Mouse (Mus musculus) liver, embryonic 18 days (tissue): ENCODE results near the gene Htr7. TPM values are rescaled to one million over a fixed set of nuclear protein-coding genes. Genes with fewer than 3 reads are reported as not detected.

Source experiments
- polyA plus RNA-seq: library from polyadenylated mRNA; depleted of rRNA; stranded (reverse); fragments of >200 nt; gene quantifications from 2 replicates; pipeline ENCODE4 v1.2.3, GENCODE M21; 2012; rRNA removed

Gene Htr7
- polyA plus RNA-seq = 0.01 TPM in 2 replicates

GRCm38 (mm10) chr19:36057231-36057811 lies at the start of gene Htr7:
Gene Htr7 (minus strand): TSS chr19:36057507.

GRCm38 (mm10) chr19:36083262-36084225 lies 26.2 kb upstream of the Htr7 start, which contains the start of gene Rpp30:
Gene Rpp30 (plus strand): TSS chr19:36083716.

Other genes with a start within 250 kb of the Htr7 start
- 9.6 and 10.9 TPM in 2 replicates for gene Rpp30, start 26.2 kb upstream of the Htr7 start, polyA plus RNA-seq
- 0.48 and 0.65 TPM in 2 replicates for gene Ankrd1, start 62.6 kb upstream of the Htr7 start, polyA plus RNA-seq